Mouse (Mus musculus): ENCODE data around the gene Adssl1.

DNA sequence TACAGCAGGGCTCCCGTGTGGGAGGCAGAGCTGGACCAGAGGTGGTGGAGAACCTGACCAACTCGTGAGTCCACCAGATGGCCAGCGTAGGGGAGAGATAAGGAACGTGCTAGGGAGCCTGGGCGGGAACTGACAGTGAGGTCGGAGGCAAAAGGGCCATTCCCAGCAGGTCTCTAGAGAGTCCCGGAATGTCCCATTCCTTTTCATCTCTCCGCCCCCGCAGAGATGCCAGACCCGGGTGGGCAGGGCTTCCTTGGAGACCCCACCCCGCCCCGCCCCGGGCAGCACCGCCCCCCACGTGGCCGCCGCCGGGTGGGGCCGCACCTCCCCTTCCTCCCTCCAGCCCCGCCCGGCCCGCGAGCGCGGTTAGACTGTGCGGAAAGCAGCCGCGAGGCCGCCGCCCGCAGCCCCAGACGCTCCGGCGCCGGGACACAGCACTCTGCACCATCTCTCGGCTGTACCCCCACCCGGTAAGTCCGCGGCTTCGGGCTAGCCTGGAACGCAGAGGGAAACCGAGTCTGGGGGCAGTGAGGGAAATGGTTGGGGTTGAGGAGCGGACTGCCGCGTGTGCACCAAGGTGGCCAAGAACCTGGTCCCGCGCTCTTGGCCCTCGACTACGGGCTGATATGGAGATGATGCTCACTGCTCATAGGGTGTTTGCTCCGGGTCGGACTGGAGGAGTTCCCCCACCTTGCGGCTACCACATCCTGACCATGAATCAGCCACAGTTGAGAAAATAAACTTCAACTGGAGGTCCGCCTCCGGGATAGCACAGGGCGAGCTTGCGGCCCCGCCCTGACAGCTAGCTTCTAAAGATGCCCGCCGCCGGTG, 31.2 kb upstream of the Adssl1 start, which contains the start of gene Inf2:
- TF ChIP-seq CTCF (IDR thresholded peaks at IDR 0.05), result peak; percentile 23
- no peak for TF ChIP-seq EP300 (IDR thresholded peaks at IDR 0.05)
